Mouse (Mus musculus) pancreas, adult 10 weeks (tissue): ENCODE data around the gene St7l. TPM values are rescaled to one million over a fixed set of nuclear protein-coding genes. Genes with fewer than 3 reads are reported as not detected.

ENCODE experiments used
- polyA plus RNA-seq: library from polyadenylated mRNA; stranded (reverse); fragments of 350-450 nt; fragmentation: Illumina TruSeq; extraction: RNeasy Lipid Tissue Mini Kit (QIAGEN cat#74804); gene quantifications from one replicate; pipeline ENCODE4 v1.2.3, GENCODE M21; 2015; ENCODE audit warnings: low read depth, low replicate concordance; ENCODE audit not compliant: insufficient read depth

The St7l gene
- polyA plus RNA-seq: 4.2 TPM

GRCm38 (mm10) chr3:104863786-104864650 is at the start of gene St7l, which contains the start of gene Capza1:
Gene St7l (plus strand): TSS chr3:104864005.
Gene Capza1 (minus strand): TSS chr3:104864505.

GRCm38 (mm10) chr3:104817991-104818748 is 45.6 kb upstream of the St7l start, which contains the start of gene Mov10:
Gene Mov10 (minus strand): TSS chr3:104818563.

GRCm38 (mm10) chr3:104961066-104962059 is 97.6 kb downstream of the St7l start, which contains the start of gene Wnt2b:
Gene Wnt2b (minus strand): TSS chr3:104961921.

Other genes with a start within 250 kb of the St7l start
- 6.6 TPM for gene Slc16a1, start 225.3 kb upstream of the St7l start, polyA plus RNA-seq
- not detected for gene Ppm1j, start 82.9 kb upstream of the St7l start, polyA plus RNA-seq
- gene Fam19a3, start 82.2 kb upstream of the St7l start, polyA plus RNA-seq: not detected
- 34.0 TPM for gene Rhoc, start 75.6 kb upstream of the St7l start, polyA plus RNA-seq
- gene Mov10, start 45.4 kb upstream of the St7l start, polyA plus RNA-seq: 2.4 TPM
- 11.4 TPM for gene Capza1, start 500 bp downstream of the St7l start, polyA plus RNA-seq
- gene Wnt2b, start 97.9 kb downstream of the St7l start, polyA plus RNA-seq: 9.7 TPM
- gene Cttnbp2nl, start 189.1 kb downstream of the St7l start, polyA plus RNA-seq: 3.0 TPM
- not detected for gene 4930564D02Rik, start 202.8 kb downstream of the St7l start, polyA plus RNA-seq